Mouse (Mus musculus): ENCODE measurements at regions not wholly inside any gene's neighbourhood (a gene's known extent, or its start where the extent isn't known, plus 50 kb on each side); places are given as distances from the start of the nearest gene placed in this dataset.

GRCm38 (mm10) chr4:12376797-12377570 is 205.2 kb upstream of the Fam92a start:
- TF ChIP-seq CTCF (IDR thresholded peaks at IDR 0.05; ENCODE audit: control insufficient read depth, insufficient read depth, low read length) (no peak), POLR2A (IDR thresholded peaks at IDR 0.05; ENCODE audit: borderline replicate concordance, control insufficient read depth, low read depth, low read length) (no peak)

Data from bone marrow, adult 2 months (tissue).